Mouse (Mus musculus): Measurements from ENCODE around the gene Lyrm1. TPM values are rescaled to one million over a fixed set of nuclear protein-coding genes. Genes with fewer than 3 reads are reported as not detected.

Lyrm1 gene
- polyA plus RNA-seq, 1 experiment from 2014 or later, result 8.3 TPM

Other genes starting within 250 kb of the Lyrm1 start
- not detected in 2 replicates for gene Acsm4, start 205.8 kb upstream of the Lyrm1 start, polyA plus RNA-seq (2015; fragmentation: Nextera tagmentation; extraction: Ambion mirVana)
- 49.1 and 57.9 TPM in 2 replicates for gene Thumpd1, start 175.1 kb upstream of the Lyrm1 start, polyA plus RNA-seq (2015; fragmentation: Nextera tagmentation; extraction: Ambion mirVana)
- gene Acsm3, start 134.9 kb upstream of the Lyrm1 start, polyA plus RNA-seq (2015; fragmentation: Nextera tagmentation; extraction: Ambion mirVana), result 0.11 and 0.12 TPM in 2 replicates
- gene Rexo5, start 101.9 kb upstream of the Lyrm1 start, polyA plus RNA-seq (2015; fragmentation: Nextera tagmentation; extraction: Ambion mirVana), result 13.5 and 17.2 TPM in 2 replicates
- gene Eri2, start 101.8 kb upstream of the Lyrm1 start, polyA plus RNA-seq (2015; fragmentation: Nextera tagmentation; extraction: Ambion mirVana), result 13.3 TPM in 2 replicates
- gene Dcun1d3, start 437 bp downstream of the Lyrm1 start, polyA plus RNA-seq (2015; fragmentation: Nextera tagmentation; extraction: Ambion mirVana), result 6.5 and 8.1 TPM in 2 replicates
- gene Dnah3, start 199.4 kb downstream of the Lyrm1 start, polyA plus RNA-seq (2015; fragmentation: Nextera tagmentation; extraction: Ambion mirVana), result 0.12 and 0.32 TPM in 2 replicates
- gene Tmem159, start 206.5 kb downstream of the Lyrm1 start, polyA plus RNA-seq (2015; fragmentation: Nextera tagmentation; extraction: Ambion mirVana), result 29.9 and 39.9 TPM in 2 replicates
- gene Zp2, start 249.4 kb downstream of the Lyrm1 start, polyA plus RNA-seq (2015; fragmentation: Nextera tagmentation; extraction: Ambion mirVana), result not detected in 2 replicates